Mouse (Mus musculus): ENCODE measurements around the gene P2rx4. TPM values are rescaled to one million over a fixed set of nuclear protein-coding genes. Genes with fewer than 3 reads are reported as not detected.
A peak's percentile ranks its signal among the peaks of the same experiment; 100 is the strongest.

Gene P2rx4
- total and polyA plus RNA-seq, 2 experiments: 43.2 to 59.5 TPM

DNA sequence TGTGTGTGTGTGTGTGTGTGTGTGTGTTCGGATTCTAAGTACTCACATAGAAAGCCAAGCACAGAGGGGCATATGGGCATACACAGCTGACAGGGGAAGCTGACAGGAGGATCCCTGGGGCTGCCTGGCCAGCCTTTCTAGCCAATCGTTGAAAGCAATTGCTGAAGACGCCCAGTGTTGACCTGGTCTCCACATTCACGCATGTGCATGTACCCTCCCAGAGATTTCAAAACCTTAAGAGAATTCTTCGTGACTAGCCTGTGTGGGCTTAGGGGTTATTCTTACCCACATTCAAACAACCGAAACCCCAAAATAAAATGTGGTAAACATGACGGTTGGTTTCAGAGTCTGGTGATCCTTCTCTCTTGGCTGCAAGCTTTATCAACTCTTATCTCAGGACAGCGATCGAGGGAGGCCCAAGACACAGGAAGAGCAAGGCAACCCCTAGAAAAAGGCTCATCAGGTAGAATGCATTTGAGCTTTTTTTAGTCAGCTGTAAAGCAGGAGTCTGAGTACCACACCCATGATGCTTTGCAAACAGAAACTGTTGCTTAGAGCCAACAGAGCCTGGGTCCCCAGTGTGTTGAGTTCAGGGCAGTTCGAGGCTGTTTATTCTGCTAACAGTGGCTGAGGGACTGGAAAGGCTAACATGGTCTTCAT is 9.2 kb upstream of the P2rx4 start:
- no peaks in the 10 kb centered on the region for H3K79me2 ChIP-seq (ENCODE audit: control insufficient read depth, insufficient read depth, low read length)
- peak; percentile 83 for DNase-seq (ENCODE audit: extremely low read depth, low read depth, low spot score)
- WGBS: 42% methylated on average over 10 of the region's 10 CpGs
- TF ChIP-seq CTCF (IDR thresholded peaks at IDR 0.05; ENCODE audit: low read depth, low read length) (no peak), POLR2A (IDR thresholded peaks at IDR 0.05; ENCODE audit: extremely low read depth, insufficient read depth, low read length) (no peak)
- H3K4me1 ChIP-seq (ENCODE audit: control insufficient read depth, insufficient read depth, low read length): peaks cover 24% of the 10 kb centered on the region
- no peaks in the 10 kb centered on the region for H3K36me3 ChIP-seq (ENCODE audit: control insufficient read depth, insufficient read depth, low read length)
- H3K27ac ChIP-seq (replicated peaks; ENCODE audit: insufficient read depth, low read depth, low read length): no peak overlapping the region
- H3K4me3 ChIP-seq (ENCODE audit: insufficient read depth, low read depth, low read length): no peak overlapping the region
- H3K27me3 ChIP-seq (ENCODE audit: control insufficient read depth, insufficient read depth, low read length): no peaks in the 10 kb centered on the region
- no peak overlapping the region for H3K9ac ChIP-seq (ENCODE audit: low read depth, low read length)

DNA sequence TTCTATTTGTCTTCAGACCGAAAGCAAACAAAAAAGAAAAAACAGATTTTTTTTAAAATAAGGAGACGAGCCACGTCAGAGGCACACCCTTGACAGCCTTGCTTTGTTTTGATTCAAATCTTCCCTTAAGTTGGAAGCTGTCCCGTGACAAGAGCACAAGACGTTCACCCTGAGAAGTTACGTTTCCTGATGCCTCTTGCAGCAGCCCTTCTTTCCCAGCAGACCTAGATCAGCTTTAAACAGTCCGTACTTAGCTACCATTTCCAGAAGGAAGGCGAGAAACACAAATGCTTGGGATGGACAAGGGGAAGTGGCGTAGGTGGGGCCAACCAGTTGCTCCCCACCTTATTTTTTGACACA is 8.7 kb upstream of the P2rx4 start:
- DNase-seq (ENCODE audit: extremely low read depth, low read depth, low spot score): no peak
- WGBS: 36% methylated on average over 9 of the region's 9 CpGs
- no peak overlapping the region for H3K4me3 ChIP-seq (ENCODE audit: insufficient read depth, low read depth, low read length)
- TF ChIP-seq CTCF (IDR thresholded peaks at IDR 0.05; ENCODE audit: low read depth, low read length): no peak
- no peak for TF ChIP-seq POLR2A (IDR thresholded peaks at IDR 0.05; ENCODE audit: extremely low read depth, insufficient read depth, low read length)
- no peaks in the 10 kb centered on the region for H3K36me3 ChIP-seq (ENCODE audit: control insufficient read depth, insufficient read depth, low read length)
- no peaks in the 10 kb centered on the region for H3K27me3 ChIP-seq (ENCODE audit: control insufficient read depth, insufficient read depth, low read length)
- H3K79me2 ChIP-seq (ENCODE audit: control insufficient read depth, insufficient read depth, low read length): no peaks in the 10 kb centered on the region
- peaks cover 20% of the 10 kb centered on the region for H3K4me1 ChIP-seq (ENCODE audit: control insufficient read depth, insufficient read depth, low read length)
- no peak overlapping the region for H3K9ac ChIP-seq (ENCODE audit: low read depth, low read length)
- H3K27ac ChIP-seq (replicated peaks; ENCODE audit: insufficient read depth, low read depth, low read length): peak overlapping the region; percentile 31

DNA sequence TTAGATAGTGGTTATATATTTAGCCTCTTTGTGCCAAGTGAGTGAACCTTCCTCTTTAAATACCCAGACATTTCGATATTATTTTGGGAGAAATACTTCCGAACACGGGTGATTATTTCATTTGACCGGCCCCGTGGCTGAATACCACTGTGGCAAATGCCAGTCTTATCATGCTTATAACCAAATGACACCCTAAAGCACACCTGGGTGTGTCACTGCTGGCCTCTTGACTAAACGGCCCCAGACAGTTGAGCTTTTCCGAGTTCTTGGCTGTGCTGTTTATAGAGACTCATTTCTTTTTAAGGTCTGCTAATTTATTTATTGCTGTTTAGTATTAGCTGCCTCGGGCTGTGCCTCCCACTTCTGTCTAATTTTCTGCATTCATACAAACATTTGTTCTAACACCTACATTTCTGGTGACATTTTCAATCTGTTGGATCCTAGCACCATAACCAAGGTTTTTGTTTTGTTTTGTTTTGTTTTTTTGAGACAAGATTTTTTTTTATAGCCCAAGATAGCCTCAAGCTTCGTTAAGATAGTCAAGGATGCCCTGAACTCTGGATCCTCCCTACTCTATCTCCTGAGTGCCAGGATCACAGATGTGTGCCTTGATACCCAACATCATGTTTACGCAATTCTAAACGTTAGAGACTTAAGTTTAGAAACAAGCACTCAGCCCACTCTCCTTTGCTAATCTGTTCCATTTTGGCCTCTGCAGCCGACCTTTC is 7.1 kb upstream of the P2rx4 start:
- H3K36me3 ChIP-seq (ENCODE audit: control insufficient read depth, insufficient read depth, low read length): no peaks in the 10 kb centered on the region
- peaks cover 21% of the 10 kb centered on the region for H3K4me1 ChIP-seq (ENCODE audit: control insufficient read depth, insufficient read depth, low read length)
- 76% methylated on average over 12 of the region's 12 CpGs for WGBS
- H3K79me2 ChIP-seq (ENCODE audit: control insufficient read depth, insufficient read depth, low read length): no peaks in the 10 kb centered on the region
- no peaks in the 10 kb centered on the region for H3K27me3 ChIP-seq (ENCODE audit: control insufficient read depth, insufficient read depth, low read length)
- H3K9ac ChIP-seq (ENCODE audit: low read depth, low read length): no peak overlapping the region
- H3K4me3 ChIP-seq (ENCODE audit: insufficient read depth, low read depth, low read length): no peak overlapping the region
- no peak for DNase-seq (ENCODE audit: extremely low read depth, low read depth, low spot score)
- TF ChIP-seq CTCF (IDR thresholded peaks at IDR 0.05; ENCODE audit: low read depth, low read length) (no peak), POLR2A (IDR thresholded peaks at IDR 0.05; ENCODE audit: extremely low read depth, insufficient read depth, low read length) (no peak)
- H3K27ac ChIP-seq (replicated peaks; ENCODE audit: insufficient read depth, low read depth, low read length): no peak overlapping the region

DNA sequence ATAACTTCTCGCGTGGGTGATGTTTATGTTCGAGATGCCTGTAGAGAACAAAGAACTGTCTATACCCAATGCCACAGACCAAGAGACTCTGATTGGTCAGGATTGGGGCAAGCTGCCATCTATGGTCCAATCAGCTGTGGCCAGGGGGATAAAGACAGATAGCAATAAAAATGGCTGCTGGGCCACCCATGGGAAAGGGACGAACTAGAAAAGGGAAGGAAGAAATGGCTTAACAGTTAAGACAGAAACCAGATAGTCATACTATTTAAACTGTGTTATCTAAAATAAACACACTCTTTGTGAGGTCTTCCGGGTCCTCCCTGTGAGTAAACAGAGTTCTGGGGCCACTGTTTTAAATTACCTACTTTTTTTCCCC is 6.5 kb upstream of the P2rx4 start:
- peak; percentile 60 for DNase-seq (ENCODE audit: extremely low read depth, low read depth, low spot score)
- 21% methylated on average over 5 of the region's 5 CpGs for WGBS
- Histone ChIP-seq H3K4me3 (ENCODE audit: insufficient read depth, low read depth, low read length) (no peak overlapping the region), H3K79me2 (ENCODE audit: control insufficient read depth, insufficient read depth, low read length) (no peaks in the 10 kb centered on the region), H3K27ac (replicated peaks; ENCODE audit: insufficient read depth, low read depth, low read length) (no peak overlapping the region), H3K36me3 (ENCODE audit: control insufficient read depth, insufficient read depth, low read length) (no peaks in the 10 kb centered on the region), H3K9ac (ENCODE audit: low read depth, low read length) (no peak overlapping the region), H3K4me1 (ENCODE audit: control insufficient read depth, insufficient read depth, low read length) (peaks cover 21% of the 10 kb centered on the region), H3K27me3 (ENCODE audit: control insufficient read depth, insufficient read depth, low read length) (no peaks in the 10 kb centered on the region)
- TF ChIP-seq CTCF (IDR thresholded peaks at IDR 0.05; ENCODE audit: low read depth, low read length) (no peak), POLR2A (IDR thresholded peaks at IDR 0.05; ENCODE audit: extremely low read depth, insufficient read depth, low read length) (no peak)

DNA sequence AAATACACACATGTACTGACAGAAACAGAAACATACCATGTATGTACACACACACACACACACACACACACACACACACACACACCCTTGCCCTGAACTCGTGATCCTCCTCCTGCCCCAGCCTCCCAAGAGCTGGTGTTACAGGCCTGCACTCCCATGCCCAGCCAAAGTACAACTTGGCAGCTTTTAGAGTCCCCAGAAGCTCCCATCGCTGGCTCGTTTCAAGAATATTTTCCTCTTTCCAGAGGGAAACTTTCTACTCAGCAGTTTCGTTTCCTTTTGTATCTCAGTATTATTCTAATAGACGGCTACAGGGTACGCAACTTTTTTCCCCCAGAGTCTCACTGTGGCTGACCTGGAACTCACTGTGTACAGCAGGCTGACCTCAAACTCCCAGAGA is 5.2 kb upstream of the P2rx4 start:
- H3K27ac ChIP-seq (replicated peaks; ENCODE audit: insufficient read depth, low read depth, low read length): peak overlapping the region; percentile 9
- peaks cover 19% of the 10 kb centered on the region for H3K4me1 ChIP-seq (ENCODE audit: control insufficient read depth, insufficient read depth, low read length)
- no peaks in the 10 kb centered on the region for H3K27me3 ChIP-seq (ENCODE audit: control insufficient read depth, insufficient read depth, low read length)
- no peak overlapping the region for H3K4me3 ChIP-seq (ENCODE audit: insufficient read depth, low read depth, low read length)
- TF ChIP-seq CTCF (IDR thresholded peaks at IDR 0.05; ENCODE audit: low read depth, low read length): no peak
- peak; percentile 74 for DNase-seq (ENCODE audit: extremely low read depth, low read depth, low spot score)
- no peak overlapping the region for H3K9ac ChIP-seq (ENCODE audit: low read depth, low read length)
- 32% methylated on average over 6 of the region's 6 CpGs for WGBS
- H3K36me3 ChIP-seq (ENCODE audit: control insufficient read depth, insufficient read depth, low read length): no peaks in the 10 kb centered on the region
- H3K79me2 ChIP-seq (ENCODE audit: control insufficient read depth, insufficient read depth, low read length): no peaks in the 10 kb centered on the region

DNA sequence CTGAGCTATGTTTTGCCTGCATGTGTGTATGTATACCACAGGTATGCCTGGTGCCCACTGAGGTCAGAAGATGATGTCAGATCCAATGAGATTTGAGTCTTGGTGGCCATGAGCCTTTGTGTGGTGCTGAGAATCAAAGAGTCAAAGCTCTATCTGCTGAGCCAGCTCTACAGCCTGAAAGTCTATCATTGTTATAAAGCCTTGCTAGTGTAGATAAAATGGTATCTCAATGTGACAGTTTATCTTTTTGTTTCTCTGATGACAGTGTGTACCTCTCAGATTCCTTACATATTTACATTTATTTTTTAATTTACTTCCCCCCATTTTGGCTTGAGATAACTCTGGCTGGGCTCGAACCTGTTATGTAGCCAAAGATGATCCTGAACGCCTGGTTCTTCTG is 3.8 kb upstream of the P2rx4 start:
- 92% methylated on average over 2 of the region's 2 CpGs for WGBS
- H3K36me3 ChIP-seq (ENCODE audit: control insufficient read depth, insufficient read depth, low read length): no peaks in the 10 kb centered on the region
- no peak overlapping the region for H3K9ac ChIP-seq (ENCODE audit: low read depth, low read length)
- TF ChIP-seq CTCF (IDR thresholded peaks at IDR 0.05; ENCODE audit: low read depth, low read length): no peak
- no peak for TF ChIP-seq POLR2A (IDR thresholded peaks at IDR 0.05; ENCODE audit: extremely low read depth, insufficient read depth, low read length)
- H3K4me3 ChIP-seq (ENCODE audit: insufficient read depth, low read depth, low read length): no peak overlapping the region
- H3K4me1 ChIP-seq (ENCODE audit: control insufficient read depth, insufficient read depth, low read length): peaks cover 20% of the 10 kb centered on the region
- H3K27ac ChIP-seq (replicated peaks; ENCODE audit: insufficient read depth, low read depth, low read length): no peak overlapping the region
- no peaks in the 10 kb centered on the region for H3K27me3 ChIP-seq (ENCODE audit: control insufficient read depth, insufficient read depth, low read length)
- no peak for DNase-seq (ENCODE audit: extremely low read depth, low read depth, low spot score)
- H3K79me2 ChIP-seq (ENCODE audit: control insufficient read depth, insufficient read depth, low read length): no peaks in the 10 kb centered on the region

Measured in liver, adult 2 months (tissue).